Mouse (Mus musculus) testis, adult 2 months (tissue): ENCODE measurements around the gene Prss53.

ENCODE experiments used
- CTCF ChIP-seq: fragments of 200-500 bp; IDR thresholded peaks from 2 replicates; pipeline ENCODE4 v1.5.1; 2012; ENCODE audit warnings: low read depth, mild to moderate bottlenecking, inconsistent platforms, low read length, moderate library complexity; ENCODE audit not compliant: control insufficient read depth, insufficient read depth, insufficient replicate concordance
- POLR2A ChIP-seq: fragments of 200-500 bp; IDR thresholded peaks from 2 replicates; pipeline ENCODE4 v1.6.1; 2012; ENCODE audit warnings: low read depth, mild to moderate bottlenecking, inconsistent platforms, low read length, moderate library complexity; ENCODE audit not compliant: control insufficient read depth

DNA sequence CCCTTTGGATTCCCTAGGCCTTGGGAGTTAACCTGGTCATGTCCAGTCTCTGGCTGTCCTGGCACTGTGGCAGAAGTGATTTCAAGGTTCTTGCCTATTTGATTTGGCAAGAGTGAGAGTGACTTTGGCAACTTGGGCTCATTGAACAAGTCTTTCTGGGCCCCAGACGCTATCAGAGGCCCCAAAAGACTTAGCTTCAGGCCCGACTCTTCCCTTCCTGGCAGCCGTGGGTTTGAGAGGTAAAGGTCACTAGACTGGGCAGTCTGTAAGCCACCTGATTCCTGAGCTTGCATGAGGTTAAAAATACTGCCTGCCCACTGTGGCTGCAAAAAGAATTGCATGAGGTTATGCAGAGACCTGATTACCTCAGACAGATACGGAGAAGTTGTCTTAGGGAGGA lies 17.9 kb upstream of the Prss53 start:
- TF ChIP-seq CTCF (no peak), POLR2A (no peak)
